Mouse (Mus musculus): ENCODE measurements around the gene Tmem222. TPM values are rescaled to one million over a fixed set of nuclear protein-coding genes. Genes with fewer than 3 reads are reported as not detected.
A peak's percentile ranks its signal among the peaks of the same experiment; 100 is the strongest.

Tmem222 gene
- polyA plus RNA-seq, 1 experiment from 2014 or later = 85.8 TPM

DNA sequence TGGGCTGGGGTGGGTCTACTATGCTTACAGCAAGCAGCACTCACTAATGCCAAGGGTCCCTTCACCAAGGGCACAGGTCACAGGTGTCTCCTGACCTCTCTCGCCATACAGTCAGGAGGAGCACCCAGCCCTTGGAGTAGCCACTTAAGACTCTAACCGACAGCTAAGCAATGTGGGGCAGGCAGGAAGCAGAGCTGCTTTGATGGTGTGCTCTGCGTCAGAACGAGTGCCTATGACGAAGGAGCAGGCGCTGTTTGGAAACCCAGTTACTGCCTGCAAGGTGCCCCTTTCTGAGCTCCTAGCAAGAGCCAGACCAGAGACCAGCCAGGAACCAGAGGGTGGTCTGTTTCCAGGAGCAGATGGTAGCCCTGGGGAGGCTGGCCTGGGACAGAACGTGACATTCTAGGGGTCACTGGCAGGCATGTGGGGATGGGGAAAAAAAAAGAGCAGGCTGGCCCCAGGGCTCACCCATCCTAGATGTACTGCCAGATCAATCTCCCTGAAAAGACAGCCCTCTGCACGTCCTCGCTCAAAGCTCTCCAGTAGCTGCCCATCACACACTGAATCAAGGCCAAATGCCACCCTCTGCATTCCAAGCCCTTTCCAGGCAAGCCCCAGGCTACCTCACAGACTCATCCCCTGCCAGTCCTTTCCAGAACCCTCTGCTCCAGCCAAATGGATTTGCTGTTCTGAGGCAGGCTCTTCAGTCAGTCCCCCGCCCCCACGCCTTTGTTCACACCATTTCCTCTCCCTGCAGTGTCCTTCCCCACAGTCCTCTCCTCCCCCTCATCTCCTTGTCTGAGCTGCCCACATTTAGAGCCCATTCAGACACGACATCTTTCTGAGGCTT is 21.1 kb upstream of the Tmem222 start:
- no peak for DNase-seq (ENCODE audit: extremely low spot score, low spot score)
- Histone ChIP-seq H3K4me1 (peaks cover 38% of the 10 kb centered on the region), H3K27ac (peak overlapping the region; percentile 40; the same call in 1 of the 2 replicates), H3K27me3 (ENCODE audit: poor library complexity, severe bottlenecking) (peaks cover 15% of the 10 kb centered on the region), H3K9me3 (no peaks in the 10 kb centered on the region), H3K36me3 (replicated peaks) (peaks cover 68% of the 10 kb centered on the region), H3K4me3 (no peak overlapping the region; the same call in 1 of the 2 replicates)
- WGBS = 29% methylated on average over 12 of the region's 12 CpGs

DNA sequence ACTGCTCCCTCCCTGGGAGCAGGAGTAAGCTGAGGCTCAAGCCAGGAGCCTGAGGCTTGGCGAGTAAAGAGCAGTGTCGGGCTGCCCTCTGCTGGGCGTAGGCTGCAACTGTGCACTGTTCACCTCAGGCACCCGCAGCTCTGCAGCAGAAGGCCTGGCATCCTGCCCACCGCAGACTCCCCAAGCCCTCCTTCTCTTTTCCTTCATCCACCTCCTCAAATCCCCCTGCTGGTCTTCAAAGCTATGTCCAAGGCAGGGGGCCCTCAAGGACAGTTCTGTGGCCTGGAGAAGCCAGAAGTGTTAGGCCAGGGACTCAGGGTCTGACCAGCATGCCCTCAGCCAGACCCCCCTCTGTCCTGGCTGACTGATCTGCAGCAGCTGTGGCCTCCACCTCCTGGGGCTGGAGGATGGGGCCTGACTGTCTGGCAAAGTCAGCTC is 20.2 kb upstream of the Tmem222 start:
- H3K27me3 ChIP-seq (ENCODE audit: poor library complexity, severe bottlenecking) = peaks cover 21% of the 10 kb centered on the region
- no peaks in the 10 kb centered on the region for H3K9me3 ChIP-seq
- H3K36me3 ChIP-seq (replicated peaks) = peaks cover 59% of the 10 kb centered on the region
- peak; percentile 75 for DNase-seq (ENCODE audit: extremely low spot score, low spot score)
- WGBS = 2% methylated on average over 5 of the region's 5 CpGs
- peaks cover 47% of the 10 kb centered on the region for H3K4me1 ChIP-seq
- H3K4me3 ChIP-seq = 0 out of 2 replicates have a peak overlapping the region, but pooled peaks have one; percentile 9
- H3K27ac ChIP-seq = 0 out of 2 replicates have a peak overlapping the region, but pooled peaks have one; percentile 20

DNA sequence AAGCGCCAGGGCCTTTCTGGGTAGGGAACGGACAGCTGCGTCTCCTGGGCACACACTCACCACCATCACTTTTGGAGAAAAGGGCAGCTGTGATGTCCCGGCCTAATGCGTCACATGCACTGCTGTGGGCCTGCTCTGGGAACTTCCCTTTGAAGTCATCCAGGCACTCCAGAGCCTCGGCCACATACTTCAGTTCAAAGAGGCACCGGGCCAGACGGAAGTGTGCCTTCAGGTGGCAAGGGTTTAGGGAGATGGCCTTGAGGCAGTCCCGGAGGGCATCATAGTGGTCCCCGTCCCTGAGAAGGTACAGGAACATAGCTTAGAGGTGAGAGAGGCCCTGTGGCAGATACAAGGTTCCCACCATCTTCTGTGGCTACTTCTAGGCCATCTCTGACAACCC is 19.8 kb upstream of the Tmem222 start:
- 0 out of 2 replicates have a peak overlapping the region, but pooled peaks have one; percentile 20 for H3K27ac ChIP-seq
- H3K9me3 ChIP-seq = no peaks in the 10 kb centered on the region
- peaks cover 21% of the 10 kb centered on the region for H3K27me3 ChIP-seq (ENCODE audit: poor library complexity, severe bottlenecking)
- peaks cover 57% of the 10 kb centered on the region for H3K36me3 ChIP-seq (replicated peaks)
- WGBS = 74% methylated on average over 10 of the region's 10 CpGs
- H3K4me1 ChIP-seq = peaks cover 51% of the 10 kb centered on the region
- DNase-seq (ENCODE audit: extremely low spot score, low spot score) = no peak
- H3K4me3 ChIP-seq = no peak overlapping the region

DNA sequence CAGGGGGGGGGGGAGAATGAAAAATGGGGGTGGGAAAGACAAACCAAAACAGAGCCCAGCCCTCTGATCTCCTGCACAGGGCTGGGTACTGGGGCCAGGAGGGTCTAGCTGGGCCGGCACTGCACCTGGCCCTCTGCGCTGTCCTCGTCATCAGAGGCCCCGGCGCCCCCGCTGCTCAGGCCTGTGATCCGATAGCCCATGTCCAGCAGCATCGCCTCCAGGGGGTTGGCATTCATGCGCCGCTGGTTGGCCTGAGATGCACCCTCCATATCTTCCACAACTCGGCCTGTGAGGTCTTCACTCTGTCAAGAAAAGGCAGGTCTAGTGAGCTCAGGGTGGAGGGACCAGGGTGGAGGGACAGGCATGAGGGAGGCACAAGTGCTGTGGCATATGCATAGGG is 16.5 kb upstream of the Tmem222 start:
- no peak overlapping the region for H3K4me3 ChIP-seq
- H3K9me3 ChIP-seq = no peaks in the 10 kb centered on the region
- no peak for DNase-seq (ENCODE audit: extremely low spot score, low spot score)
- H3K4me1 ChIP-seq = peaks cover 45% of the 10 kb centered on the region
- H3K36me3 ChIP-seq (replicated peaks) = peaks cover 30% of the 10 kb centered on the region
- H3K27ac ChIP-seq = peak overlapping the region; percentile 82
- H3K27me3 ChIP-seq (ENCODE audit: poor library complexity, severe bottlenecking) = peaks cover 21% of the 10 kb centered on the region
- 24% methylated on average over 11 of the region's 11 CpGs for WGBS

DNA sequence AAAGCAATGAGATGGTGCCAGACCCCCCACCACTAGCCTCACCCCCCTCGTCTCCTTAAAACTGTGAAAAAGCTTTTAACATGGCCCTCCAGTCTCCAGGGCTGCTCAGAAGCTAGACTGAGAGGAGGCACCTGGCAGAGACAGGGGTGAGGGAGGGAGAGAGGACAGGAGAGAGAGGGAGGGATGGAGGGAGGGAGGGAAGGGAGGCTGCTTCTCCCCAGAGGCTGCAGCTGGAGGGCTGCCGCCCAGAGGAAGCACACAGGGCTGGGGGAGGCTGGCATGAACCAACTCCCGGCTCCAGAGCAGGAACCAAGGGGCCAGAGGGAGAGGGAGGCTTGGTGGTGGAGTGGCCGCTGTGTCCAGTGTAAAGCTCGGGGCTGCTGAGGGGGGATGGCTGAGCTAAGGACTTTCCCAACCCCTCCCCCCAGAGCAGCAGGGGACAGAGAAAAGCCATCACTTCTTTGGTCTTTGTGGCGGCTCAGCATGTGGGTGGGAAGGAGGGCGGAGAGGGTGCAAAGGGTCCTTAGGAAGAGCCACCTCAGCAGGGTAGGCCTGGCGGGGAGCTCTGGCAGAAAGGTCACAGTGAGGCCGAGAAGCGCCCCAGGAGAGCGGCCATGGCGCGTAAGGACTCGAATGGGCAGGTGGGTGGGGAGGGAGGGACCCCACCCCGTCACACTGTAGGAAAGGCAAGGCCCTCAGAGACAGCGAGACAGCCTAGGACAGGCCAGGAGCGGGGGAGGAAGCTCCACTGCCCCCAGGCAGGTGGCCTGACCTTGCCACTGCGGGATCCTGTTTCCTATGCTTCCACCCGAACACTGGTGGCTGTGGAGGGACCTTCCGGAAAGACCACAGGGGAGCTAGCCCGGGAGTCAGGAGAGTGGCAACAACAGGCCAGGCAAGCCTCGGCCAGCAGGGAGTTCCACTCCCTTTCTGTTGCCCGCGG is 15.6 kb upstream of the Tmem222 start:
- Histone ChIP-seq H3K27ac (peak overlapping the region; percentile 82), H3K36me3 (replicated peaks) (peaks cover 28% of the 10 kb centered on the region), H3K4me1 (peaks cover 36% of the 10 kb centered on the region), H3K4me3 (peak overlapping the region; percentile 29), H3K27me3 (ENCODE audit: poor library complexity, severe bottlenecking) (peaks cover 21% of the 10 kb centered on the region), H3K9me3 (no peaks in the 10 kb centered on the region)
- 5% methylated on average over 24 of the region's 24 CpGs for WGBS
- no peak for DNase-seq (ENCODE audit: extremely low spot score, low spot score)

DNA sequence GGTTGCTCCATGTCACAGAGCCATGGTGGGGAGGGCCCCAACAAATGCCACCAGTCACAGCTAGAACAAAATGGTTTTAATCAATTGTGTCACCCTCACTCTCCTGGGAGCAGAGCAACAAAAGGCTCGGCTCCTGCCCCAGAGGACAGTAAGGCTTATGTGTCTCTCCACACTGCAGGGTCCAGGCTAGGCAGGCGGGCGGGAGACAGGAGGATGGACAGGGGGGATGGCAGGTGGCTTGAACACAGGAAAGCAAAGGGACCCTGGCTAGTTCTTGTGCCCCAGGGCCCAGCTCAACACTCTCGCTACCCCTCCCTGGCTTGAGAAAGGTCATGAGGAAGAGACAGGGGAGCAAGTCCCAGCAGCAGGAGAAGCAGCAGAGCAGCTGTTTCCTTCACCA is 14.8 kb upstream of the Tmem222 start:
- 47% methylated on average over 4 of the region's 4 CpGs for WGBS
- no peak overlapping the region; the same call in 1 of the 2 replicates for H3K4me3 ChIP-seq
- peaks cover 28% of the 10 kb centered on the region for H3K4me1 ChIP-seq
- peak overlapping the region; percentile 82 for H3K27ac ChIP-seq
- no peaks in the 10 kb centered on the region for H3K9me3 ChIP-seq
- H3K36me3 ChIP-seq (replicated peaks) = peaks cover 28% of the 10 kb centered on the region
- DNase-seq (ENCODE audit: extremely low spot score, low spot score) = no peak
- peaks cover 21% of the 10 kb centered on the region for H3K27me3 ChIP-seq (ENCODE audit: poor library complexity, severe bottlenecking)

DNA sequence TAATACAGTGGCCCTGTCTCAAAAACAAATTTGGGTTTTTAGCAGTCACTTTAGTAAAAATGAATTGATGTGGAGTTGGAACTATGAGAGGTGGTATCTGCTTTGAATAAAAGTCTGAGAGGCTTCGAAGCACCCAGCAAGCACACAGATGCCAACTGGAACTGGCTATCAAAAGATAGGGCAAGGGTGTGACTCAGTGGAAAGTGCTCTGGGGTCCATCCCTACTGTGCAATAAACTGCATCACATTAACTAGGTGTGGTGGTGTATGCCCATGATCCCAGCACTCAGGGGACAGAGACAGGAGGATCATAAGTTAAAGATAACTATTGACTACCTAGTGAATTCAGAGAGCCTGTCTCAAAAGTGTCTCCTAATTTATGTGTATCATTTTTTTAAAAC is 13.7 kb upstream of the Tmem222 start:
- Histone ChIP-seq H3K9me3 (no peaks in the 10 kb centered on the region), H3K27ac (no peak overlapping the region), H3K36me3 (replicated peaks) (peaks cover 18% of the 10 kb centered on the region), H3K4me1 (peaks cover 26% of the 10 kb centered on the region), H3K4me3 (no peak overlapping the region), H3K27me3 (ENCODE audit: poor library complexity, severe bottlenecking) (peaks cover 21% of the 10 kb centered on the region)
- DNase-seq (ENCODE audit: extremely low spot score, low spot score) = no peak
- 94% methylated on average over 1 of the region's 1 CpGs for WGBS

DNA sequence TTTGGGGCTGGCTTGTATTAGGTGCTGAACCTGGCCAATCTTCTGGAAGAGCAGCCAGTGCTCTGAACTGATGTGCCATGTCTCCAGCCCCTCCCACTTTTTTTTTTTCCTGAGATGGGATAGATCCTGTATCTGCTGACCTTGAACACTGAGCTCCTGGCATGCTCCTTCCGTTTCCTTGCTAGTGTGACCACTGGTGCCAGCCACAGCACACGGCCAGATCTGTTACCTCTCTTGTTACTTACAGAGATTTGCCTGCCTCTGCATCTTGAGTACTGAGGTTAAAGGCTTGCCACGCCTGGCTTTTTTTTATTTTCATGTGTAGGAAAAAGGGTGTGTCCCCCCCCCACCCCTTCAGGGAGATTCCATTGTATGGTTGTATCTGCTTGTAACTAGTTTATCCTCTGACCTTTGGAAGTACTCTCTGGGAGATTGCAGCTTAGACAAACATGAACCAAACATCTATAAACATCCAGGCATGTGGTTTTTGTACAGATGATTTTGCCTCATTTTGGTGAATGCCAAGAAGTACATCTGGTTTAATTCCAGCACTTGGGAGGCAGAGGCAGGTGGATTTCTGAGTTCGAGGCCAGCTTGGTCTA is 9.0 kb upstream of the Tmem222 start:
- no peaks in the 10 kb centered on the region for H3K9me3 ChIP-seq
- H3K36me3 ChIP-seq (replicated peaks) = no peaks in the 10 kb centered on the region
- DNase-seq (ENCODE audit: extremely low spot score, low spot score) = no peak
- peaks cover 25% of the 10 kb centered on the region for H3K4me1 ChIP-seq
- no peaks in the 10 kb centered on the region for H3K27me3 ChIP-seq (ENCODE audit: poor library complexity, severe bottlenecking)
- no peak overlapping the region for H3K4me3 ChIP-seq
- 88% methylated on average over 4 of the region's 4 CpGs for WGBS
- no peak overlapping the region for H3K27ac ChIP-seq

DNA sequence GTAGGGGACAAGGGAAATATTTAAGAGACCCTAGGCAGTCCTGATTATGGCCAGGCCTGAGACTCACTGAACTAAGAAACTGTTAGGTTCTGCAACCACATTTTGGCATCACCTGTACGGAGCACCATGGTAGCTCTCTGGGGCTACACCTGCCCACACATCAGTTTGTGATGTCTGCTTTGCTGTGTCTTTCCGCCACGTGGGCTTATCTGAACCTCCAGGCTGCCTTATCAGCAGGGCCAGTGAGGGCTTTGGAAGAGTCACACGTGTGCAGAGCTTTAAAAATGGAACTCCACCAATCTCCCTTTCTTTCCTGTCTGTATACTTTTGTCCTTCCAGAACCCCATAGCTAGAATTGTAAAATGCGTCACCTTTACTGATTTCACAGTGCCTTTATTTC is 8.4 kb upstream of the Tmem222 start:
- Histone ChIP-seq H3K4me1 (peaks cover 31% of the 10 kb centered on the region), H3K27me3 (ENCODE audit: poor library complexity, severe bottlenecking) (no peaks in the 10 kb centered on the region), H3K4me3 (no peak overlapping the region), H3K36me3 (replicated peaks) (no peaks in the 10 kb centered on the region), H3K27ac (no peak overlapping the region), H3K9me3 (no peaks in the 10 kb centered on the region)
- WGBS = 83% methylated on average over 5 of the region's 5 CpGs
- no peak for DNase-seq (ENCODE audit: extremely low spot score, low spot score)

DNA sequence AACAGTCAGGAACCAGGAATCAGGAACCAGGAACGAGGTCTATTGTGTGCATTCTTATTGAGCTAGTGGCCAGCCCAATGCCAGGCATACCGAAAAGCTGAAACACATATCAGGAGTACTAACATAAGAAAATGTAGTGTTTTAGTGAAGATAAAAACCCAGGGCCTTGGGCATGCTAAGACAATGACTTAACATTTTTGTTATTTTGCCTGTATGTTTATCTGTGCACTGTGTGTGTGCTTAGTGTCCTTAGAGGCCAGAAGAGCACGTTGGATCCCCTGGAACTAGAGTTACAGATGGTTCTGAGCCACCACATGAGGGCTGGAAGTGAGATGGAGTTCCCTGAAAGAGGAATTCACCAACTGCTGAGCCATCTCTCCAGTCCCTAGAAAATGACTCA is 7.7 kb upstream of the Tmem222 start:
- Histone ChIP-seq H3K27ac (no peak overlapping the region), H3K36me3 (replicated peaks) (no peaks in the 10 kb centered on the region), H3K9me3 (no peaks in the 10 kb centered on the region), H3K4me1 (peaks cover 33% of the 10 kb centered on the region), H3K4me3 (no peak overlapping the region), H3K27me3 (ENCODE audit: poor library complexity, severe bottlenecking) (no peaks in the 10 kb centered on the region)
- DNase-seq (ENCODE audit: extremely low spot score, low spot score) = no peak
- 83% methylated on average over 3 of the region's 3 CpGs for WGBS

DNA sequence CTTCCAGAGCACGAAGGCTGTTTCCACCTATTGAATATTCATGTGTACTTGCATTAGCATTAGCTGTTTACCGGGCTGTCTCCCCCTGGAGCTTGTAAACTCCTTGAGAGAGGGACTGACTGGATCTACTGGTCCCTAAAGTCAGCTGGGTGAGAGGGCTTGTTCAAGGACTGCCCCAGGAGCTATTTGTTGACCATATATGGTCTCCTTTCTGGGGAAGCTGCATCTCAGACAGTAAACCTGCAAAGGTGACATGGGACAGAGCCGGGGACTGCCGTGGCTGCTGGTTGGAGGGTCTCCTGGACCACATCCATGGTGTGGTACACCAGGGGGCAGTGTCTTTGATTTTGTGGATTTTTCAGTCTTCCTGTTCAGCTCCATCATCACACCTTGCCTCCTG is 5.1 kb upstream of the Tmem222 start:
- H3K36me3 ChIP-seq (replicated peaks) = no peaks in the 10 kb centered on the region
- peak overlapping the region; percentile 80 for H3K27ac ChIP-seq
- 36% methylated on average over 4 of the region's 4 CpGs for WGBS
- no peak for DNase-seq (ENCODE audit: extremely low spot score, low spot score)
- no peak overlapping the region for H3K4me3 ChIP-seq
- no peaks in the 10 kb centered on the region for H3K27me3 ChIP-seq (ENCODE audit: poor library complexity, severe bottlenecking)
- H3K9me3 ChIP-seq = no peaks in the 10 kb centered on the region
- peaks cover 43% of the 10 kb centered on the region for H3K4me1 ChIP-seq

DNA sequence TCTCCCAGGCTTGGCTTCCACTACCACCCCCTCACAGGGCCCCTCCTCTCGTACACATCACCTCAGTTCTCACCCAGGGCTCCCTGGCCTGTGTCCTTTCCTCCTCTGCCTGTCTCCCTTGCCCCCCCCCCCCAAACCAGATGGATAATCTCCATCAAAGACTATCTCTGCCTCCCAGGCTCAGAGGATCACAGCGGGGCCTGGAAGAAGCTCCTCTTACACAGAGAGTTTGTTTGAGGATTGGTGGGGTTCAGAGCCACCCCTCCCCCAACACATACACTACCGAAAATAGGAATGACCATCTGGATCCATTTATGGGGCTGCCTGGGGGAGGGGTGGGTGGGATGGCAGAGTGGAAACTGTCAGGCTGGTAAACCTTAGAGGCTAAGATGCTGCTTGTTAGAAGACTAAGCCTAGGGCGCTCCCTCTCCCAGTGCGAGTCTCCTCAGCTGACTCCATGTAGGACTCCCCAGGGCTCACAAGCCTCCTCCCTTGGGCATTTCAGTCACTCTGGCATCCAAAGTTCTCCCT is 4.4 kb upstream of the Tmem222 start:
- Histone ChIP-seq H3K27ac (peak overlapping the region; percentile 80), H3K4me1 (peaks cover 43% of the 10 kb centered on the region), H3K9me3 (no peaks in the 10 kb centered on the region), H3K4me3 (peak overlapping the region; percentile 10; the same call in 1 of the 2 replicates), H3K27me3 (ENCODE audit: poor library complexity, severe bottlenecking) (no peaks in the 10 kb centered on the region), H3K36me3 (replicated peaks) (no peaks in the 10 kb centered on the region)
- WGBS = 16% methylated on average over 5 of the region's 5 CpGs
- peak; percentile 56 for DNase-seq (ENCODE audit: extremely low spot score, low spot score)
